Mouse (Mus musculus): ENCODE results near the gene Sytl3. TPM values are rescaled to one million over a fixed set of nuclear protein-coding genes. Genes with fewer than 3 reads are reported as not detected.
"Not testable (repeated sequence)": the region's sequence is repeated elsewhere in the genome, so short reads cannot be mapped to it uniquely, and the experiment has no call there.

The Sytl3 gene
- polyA plus RNA-seq, 1 experiment from 2014 or later = 0.47 TPM

GRCm38 (mm10) chr17:6640044-6640637 lies 18.8 kb upstream of the Sytl3 start:
- not testable (repeated sequence) for H3K9me3 ChIP-seq (ENCODE audit: control insufficient read depth, low read length); H3K4me2 ChIP-seq (ENCODE audit: low read length); H3K27me3 ChIP-seq (replicated peaks; ENCODE audit: control insufficient read depth, insufficient read depth, low read length); H3K4me1 ChIP-seq (replicated peaks; ENCODE audit: control insufficient read depth, insufficient read depth, low read length); DNase-seq (ENCODE audit: low spot score); H3K27ac ChIP-seq (ENCODE audit: low read depth); H3K4me3 ChIP-seq (ENCODE audit: low read depth, low read length); H3K36me3 ChIP-seq (ENCODE audit: control insufficient read depth, insufficient read depth, low read length); H3K9ac ChIP-seq (ENCODE audit: low read length); ATAC-seq (replicated peaks; ENCODE audit: low FRiP score, low TSS enrichment, low read depth)
- WGBS = 91% methylated on average over 10 of the region's 10 CpGs

GRCm38 (mm10) chr17:6640771-6641429 lies 18.0 kb upstream of the Sytl3 start:
- not testable (repeated sequence) for DNase-seq (ENCODE audit: low spot score); H3K36me3 ChIP-seq (ENCODE audit: control insufficient read depth, insufficient read depth, low read length); H3K4me2 ChIP-seq (ENCODE audit: low read length); H3K27me3 ChIP-seq (replicated peaks; ENCODE audit: control insufficient read depth, insufficient read depth, low read length); H3K9ac ChIP-seq (ENCODE audit: low read length); H3K4me1 ChIP-seq (replicated peaks; ENCODE audit: control insufficient read depth, insufficient read depth, low read length); H3K27ac ChIP-seq (ENCODE audit: low read depth); H3K4me3 ChIP-seq (ENCODE audit: low read depth, low read length); H3K9me3 ChIP-seq (ENCODE audit: control insufficient read depth, low read length)
- peak; percentile 59; the same call in 1 of the 2 replicates for ATAC-seq (replicated peaks; ENCODE audit: low FRiP score, low TSS enrichment, low read depth)
- WGBS = 69% methylated on average over 14 of the region's 14 CpGs

- not testable (repeated sequence) for DNase-seq (ENCODE audit: low spot score)
These were observed 14.7 kb upstream of the Sytl3 start for GRCm38 (mm10) chr17:6644210-6644609.

GRCm38 (mm10) chr17:6644673-6645072 lies 14.2 kb upstream of the Sytl3 start:
- not testable (repeated sequence) for H3K27ac ChIP-seq (ENCODE audit: low read depth); ATAC-seq (replicated peaks; ENCODE audit: low FRiP score, low TSS enrichment, low read depth); H3K27me3 ChIP-seq (replicated peaks; ENCODE audit: control insufficient read depth, insufficient read depth, low read length); H3K36me3 ChIP-seq (ENCODE audit: control insufficient read depth, insufficient read depth, low read length); H3K4me2 ChIP-seq (ENCODE audit: low read length); DNase-seq (ENCODE audit: low spot score); H3K9me3 ChIP-seq (ENCODE audit: control insufficient read depth, low read length); H3K4me1 ChIP-seq (replicated peaks; ENCODE audit: control insufficient read depth, insufficient read depth, low read length); H3K9ac ChIP-seq (ENCODE audit: low read length); H3K4me3 ChIP-seq (ENCODE audit: low read depth, low read length)
- 89% methylated on average over 4 of the region's 4 CpGs for WGBS

More at GRCm38 (mm10) chr17:6644210-6644609, 14.7 kb upstream of the Sytl3 start:
- H3K27ac ChIP-seq (ENCODE audit: low read depth); H3K9ac ChIP-seq (ENCODE audit: low read length); H3K4me1 ChIP-seq (replicated peaks; ENCODE audit: control insufficient read depth, insufficient read depth, low read length); H3K27me3 ChIP-seq (replicated peaks; ENCODE audit: control insufficient read depth, insufficient read depth, low read length); H3K4me3 ChIP-seq (ENCODE audit: low read depth, low read length); ATAC-seq (replicated peaks; ENCODE audit: low FRiP score, low TSS enrichment, low read depth); H3K4me2 ChIP-seq (ENCODE audit: low read length); H3K9me3 ChIP-seq (ENCODE audit: control insufficient read depth, low read length); H3K36me3 ChIP-seq (ENCODE audit: control insufficient read depth, insufficient read depth, low read length): not testable (repeated sequence)
- 95% methylated on average over 8 of the region's 9 CpGs for WGBS

- H3K4me2 ChIP-seq (ENCODE audit: low read length); H3K36me3 ChIP-seq (ENCODE audit: control insufficient read depth, insufficient read depth, low read length); ATAC-seq (replicated peaks; ENCODE audit: low FRiP score, low TSS enrichment, low read depth); H3K9ac ChIP-seq (ENCODE audit: low read length); H3K4me3 ChIP-seq (ENCODE audit: low read depth, low read length); DNase-seq (ENCODE audit: low spot score); H3K27me3 ChIP-seq (replicated peaks; ENCODE audit: control insufficient read depth, insufficient read depth, low read length); H3K9me3 ChIP-seq (ENCODE audit: control insufficient read depth, low read length); H3K4me1 ChIP-seq (replicated peaks; ENCODE audit: control insufficient read depth, insufficient read depth, low read length); H3K27ac ChIP-seq (ENCODE audit: low read depth): not testable (repeated sequence)
- 88% methylated on average over 3 of the region's 4 CpGs for WGBS
These were observed 13.2 kb upstream of the Sytl3 start for GRCm38 (mm10) chr17:6645668-6646067.

GRCm38 (mm10) chr17:6646841-6647240 lies 12.1 kb upstream of the Sytl3 start:
- ATAC-seq (replicated peaks; ENCODE audit: low FRiP score, low TSS enrichment, low read depth); H3K9ac ChIP-seq (ENCODE audit: low read length); H3K36me3 ChIP-seq (ENCODE audit: control insufficient read depth, insufficient read depth, low read length); H3K27ac ChIP-seq (ENCODE audit: low read depth); H3K27me3 ChIP-seq (replicated peaks; ENCODE audit: control insufficient read depth, insufficient read depth, low read length); H3K4me2 ChIP-seq (ENCODE audit: low read length); H3K9me3 ChIP-seq (ENCODE audit: control insufficient read depth, low read length); H3K4me1 ChIP-seq (replicated peaks; ENCODE audit: control insufficient read depth, insufficient read depth, low read length); DNase-seq (ENCODE audit: low spot score); H3K4me3 ChIP-seq (ENCODE audit: low read depth, low read length): not testable (repeated sequence)
- 94% methylated on average over 8 of the region's 8 CpGs for WGBS

- 97% methylated on average over 3 of the region's 3 CpGs for WGBS
- not testable (repeated sequence) for DNase-seq (ENCODE audit: low spot score); H3K4me1 ChIP-seq (replicated peaks; ENCODE audit: control insufficient read depth, insufficient read depth, low read length); ATAC-seq (replicated peaks; ENCODE audit: low FRiP score, low TSS enrichment, low read depth); H3K36me3 ChIP-seq (ENCODE audit: control insufficient read depth, insufficient read depth, low read length); H3K9me3 ChIP-seq (ENCODE audit: control insufficient read depth, low read length); H3K27ac ChIP-seq (ENCODE audit: low read depth); H3K4me2 ChIP-seq (ENCODE audit: low read length); H3K9ac ChIP-seq (ENCODE audit: low read length); H3K4me3 ChIP-seq (ENCODE audit: low read depth, low read length); H3K27me3 ChIP-seq (replicated peaks; ENCODE audit: control insufficient read depth, insufficient read depth, low read length)
These were observed 11.4 kb upstream of the Sytl3 start for GRCm38 (mm10) chr17:6647452-6647851.

- H3K27ac ChIP-seq (ENCODE audit: low read depth); ATAC-seq (replicated peaks; ENCODE audit: low FRiP score, low TSS enrichment, low read depth); DNase-seq (ENCODE audit: low spot score); H3K9me3 ChIP-seq (ENCODE audit: control insufficient read depth, low read length); H3K4me3 ChIP-seq (ENCODE audit: low read depth, low read length); H3K9ac ChIP-seq (ENCODE audit: low read length); H3K36me3 ChIP-seq (ENCODE audit: control insufficient read depth, insufficient read depth, low read length); H3K4me1 ChIP-seq (replicated peaks; ENCODE audit: control insufficient read depth, insufficient read depth, low read length); H3K4me2 ChIP-seq (ENCODE audit: low read length); H3K27me3 ChIP-seq (replicated peaks; ENCODE audit: control insufficient read depth, insufficient read depth, low read length): not testable (repeated sequence)
- 87% methylated on average over 6 of the region's 7 CpGs for WGBS
These were observed 7.9 kb upstream of the Sytl3 start for GRCm38 (mm10) chr17:6650904-6651565.
